Mouse (Mus musculus): ENCODE data around the gene Parva. TPM values are rescaled to one million over a fixed set of nuclear protein-coding genes. Genes with fewer than 3 reads are reported as not detected.

The Parva gene
- polyA plus RNA-seq (2016; fragmentation: Nextera tagmentation; extraction: Ambion mirVana) = 51.9 and 54.6 TPM in 2 replicates

DNA sequence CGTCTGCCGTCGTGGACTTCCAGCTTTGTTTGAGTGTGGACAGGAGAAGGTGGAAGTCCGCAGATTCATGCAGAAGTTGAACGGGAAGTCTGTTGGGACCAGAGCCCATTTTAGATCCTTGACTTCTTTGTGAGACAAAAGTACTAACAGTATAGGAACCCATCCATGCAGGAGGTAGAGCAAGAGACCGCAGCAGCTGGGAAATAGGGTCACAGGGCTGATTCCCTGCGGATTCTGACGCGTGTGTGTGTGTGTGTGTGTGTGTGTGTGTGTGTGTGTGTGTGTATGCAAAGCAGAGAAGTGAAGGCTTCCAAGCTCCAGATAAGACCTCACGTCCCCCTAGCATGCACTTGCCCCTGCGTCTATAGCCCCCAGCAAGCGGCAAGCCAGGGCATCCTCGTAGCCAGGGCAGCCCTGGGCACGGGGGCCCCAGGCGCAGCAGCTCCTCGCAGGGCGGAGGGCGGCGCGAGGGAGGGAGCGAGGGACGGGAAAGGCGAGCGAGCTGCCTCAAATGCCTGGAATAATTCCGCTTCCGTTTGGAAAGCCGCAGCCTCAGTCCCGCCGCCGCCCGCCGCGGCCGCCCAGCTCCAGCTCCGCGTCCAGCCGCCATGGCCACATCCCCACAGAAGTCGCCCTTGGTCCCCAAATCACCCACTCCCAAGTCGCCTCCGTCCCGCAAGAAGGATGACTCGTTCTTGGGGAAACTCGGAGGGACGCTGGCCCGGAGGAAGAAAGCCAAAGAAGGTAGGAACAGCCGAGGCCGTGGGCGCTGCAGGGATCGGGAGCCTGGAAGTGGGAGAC lies at the start of gene Parva:
Gene Parva, plus strand, starts transcription at position 149 of the 801 bp plus-strand sequence.
- Histone ChIP-seq H3K9ac (peak within 1 kb of the TSS; percentile 80), H3K27ac (peak within 1 kb of the TSS; percentile 86), H3K4me3 (replicated peaks) (peak within 1 kb of the TSS; percentile 62), H3K36me3 (replicated peaks) (no peaks in the 10 kb centered on the region), H3K4me2 (peak within 1 kb of the TSS; percentile 85), H3K27me3 (peaks cover 20% of the 10 kb centered on the region), H3K4me1 (peaks cover 17% of the 10 kb centered on the region), H3K9me3 (no peaks in the 10 kb centered on the region; the same call in 1 of the 2 replicates)
- WGBS = 2% methylated on average over 48 of the region's 49 CpGs
- peak; percentile 89 for ATAC-seq (ENCODE audit: low FRiP score)

DNA sequence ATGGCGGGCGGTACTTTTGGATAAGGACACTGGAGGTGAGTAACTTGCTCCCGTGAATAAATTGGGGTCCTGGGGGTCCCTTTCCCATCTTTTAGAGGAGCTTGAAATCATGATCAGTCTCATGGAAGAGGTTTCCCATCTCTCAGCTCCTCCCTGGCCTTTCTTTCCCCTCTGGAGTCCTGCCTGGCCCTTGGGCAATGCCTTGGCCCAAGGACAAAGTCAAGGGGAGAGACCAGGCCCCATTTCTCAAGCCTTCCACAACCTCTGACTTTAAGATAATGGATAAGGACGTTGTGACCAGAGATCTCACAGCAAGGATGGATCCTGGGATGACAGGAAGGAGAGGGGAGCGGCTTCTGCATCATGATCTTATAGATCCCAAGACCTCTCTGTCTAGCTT lies 49.2 kb upstream of the Parva start:
- Histone ChIP-seq H3K27me3 (peaks cover 17% of the 10 kb centered on the region; the same call in 1 of the 2 replicates), H3K4me2 (no peak overlapping the region), H3K4me1 (no peaks in the 10 kb centered on the region), H3K9ac (no peak overlapping the region), H3K4me3 (replicated peaks) (no peak overlapping the region), H3K27ac (no peak overlapping the region), H3K36me3 (replicated peaks) (no peaks in the 10 kb centered on the region), H3K9me3 (no peaks in the 10 kb centered on the region)
- 90% methylated on average over 5 of the region's 5 CpGs for WGBS
- no peak for ATAC-seq (ENCODE audit: low FRiP score)

DNA sequence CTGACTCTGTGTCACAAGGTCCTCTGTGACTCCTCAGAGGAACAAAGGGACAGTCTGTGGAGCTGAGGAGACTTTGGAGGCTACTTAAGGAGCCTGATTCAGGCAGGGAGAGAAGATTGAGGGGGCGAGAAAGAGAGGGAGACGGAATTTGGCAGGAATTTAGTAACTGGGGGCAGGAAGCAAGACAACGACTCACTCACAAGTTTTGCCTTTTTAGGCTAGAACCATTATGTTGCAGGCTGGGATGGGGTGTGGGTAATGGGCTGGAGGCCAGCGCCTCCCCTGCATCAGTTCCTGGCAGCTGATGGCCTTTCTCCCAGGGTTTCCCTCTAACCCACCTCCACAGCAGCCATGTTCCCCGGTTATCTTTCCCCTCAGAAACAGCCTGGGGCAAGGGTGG lies 48.8 kb upstream of the Parva start:
- Histone ChIP-seq H3K4me2 (no peak overlapping the region), H3K9ac (no peak overlapping the region), H3K27me3 (peaks cover 17% of the 10 kb centered on the region; the same call in 1 of the 2 replicates), H3K4me1 (no peaks in the 10 kb centered on the region), H3K4me3 (replicated peaks) (no peak overlapping the region), H3K9me3 (no peaks in the 10 kb centered on the region), H3K36me3 (replicated peaks) (no peaks in the 10 kb centered on the region), H3K27ac (no peak overlapping the region)
- 87% methylated on average over 5 of the region's 5 CpGs for WGBS
- ATAC-seq (ENCODE audit: low FRiP score) = no peak

DNA sequence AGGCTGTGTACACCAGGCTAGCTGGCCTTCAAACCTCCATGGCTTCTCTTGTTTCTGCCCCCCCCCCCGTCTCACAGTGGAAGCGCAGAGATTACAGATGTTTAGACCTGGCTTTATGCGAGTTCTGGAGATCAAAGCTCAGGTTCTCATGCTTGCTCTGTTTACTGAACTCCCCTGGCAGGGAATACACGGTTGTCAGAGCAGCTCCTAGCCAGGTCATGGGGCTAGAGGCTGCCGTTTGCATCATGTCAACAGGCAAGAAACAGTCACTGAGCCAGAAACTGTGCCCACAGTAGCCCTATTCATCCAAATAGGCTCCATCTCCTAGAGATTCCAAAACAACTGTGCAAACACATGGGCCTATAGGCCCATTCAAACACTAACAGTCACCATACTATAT lies 40.8 kb upstream of the Parva start:
- H3K9me3 ChIP-seq = no peaks in the 10 kb centered on the region
- H3K9ac ChIP-seq = no peak overlapping the region
- H3K27me3 ChIP-seq = peaks cover 2% of the 10 kb centered on the region; the same call in 1 of the 2 replicates
- no peaks in the 10 kb centered on the region for H3K36me3 ChIP-seq (replicated peaks)
- H3K4me3 ChIP-seq (replicated peaks) = no peak overlapping the region
- ATAC-seq (ENCODE audit: low FRiP score) = no peak
- peaks cover 26% of the 10 kb centered on the region for H3K4me1 ChIP-seq
- 77% methylated on average over 5 of the region's 5 CpGs for WGBS
- no peak overlapping the region for H3K27ac ChIP-seq
- no peak overlapping the region for H3K4me2 ChIP-seq

DNA sequence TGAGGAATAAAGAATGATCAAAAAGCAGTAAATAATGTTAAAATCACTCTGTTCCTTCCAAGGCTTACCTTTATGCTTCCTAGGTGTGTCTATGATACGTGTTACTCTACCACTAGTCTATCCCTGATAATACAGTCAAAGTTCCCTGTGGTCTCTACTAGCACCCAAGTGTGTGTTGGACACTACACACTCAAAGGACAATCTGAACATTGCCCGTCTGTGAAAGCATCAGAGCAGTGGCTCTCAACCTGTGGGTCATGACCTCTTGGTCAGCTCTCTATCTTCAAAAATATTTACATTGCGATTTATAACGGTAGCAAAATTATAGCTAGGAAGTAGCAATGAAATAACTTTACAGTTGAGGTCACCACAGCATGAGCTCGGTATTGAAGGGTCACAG lies 39.4 kb upstream of the Parva start:
- no peak overlapping the region for H3K27ac ChIP-seq
- H3K4me2 ChIP-seq = no peak overlapping the region
- H3K4me1 ChIP-seq = peaks cover 36% of the 10 kb centered on the region
- no peaks in the 10 kb centered on the region for H3K36me3 ChIP-seq (replicated peaks)
- WGBS = 87% methylated on average over 5 of the region's 5 CpGs
- no peak overlapping the region for H3K4me3 ChIP-seq (replicated peaks)
- ATAC-seq (ENCODE audit: low FRiP score) = no peak
- no peak overlapping the region for H3K9ac ChIP-seq
- no peaks in the 10 kb centered on the region for H3K9me3 ChIP-seq
- peaks cover 11% of the 10 kb centered on the region for H3K27me3 ChIP-seq

DNA sequence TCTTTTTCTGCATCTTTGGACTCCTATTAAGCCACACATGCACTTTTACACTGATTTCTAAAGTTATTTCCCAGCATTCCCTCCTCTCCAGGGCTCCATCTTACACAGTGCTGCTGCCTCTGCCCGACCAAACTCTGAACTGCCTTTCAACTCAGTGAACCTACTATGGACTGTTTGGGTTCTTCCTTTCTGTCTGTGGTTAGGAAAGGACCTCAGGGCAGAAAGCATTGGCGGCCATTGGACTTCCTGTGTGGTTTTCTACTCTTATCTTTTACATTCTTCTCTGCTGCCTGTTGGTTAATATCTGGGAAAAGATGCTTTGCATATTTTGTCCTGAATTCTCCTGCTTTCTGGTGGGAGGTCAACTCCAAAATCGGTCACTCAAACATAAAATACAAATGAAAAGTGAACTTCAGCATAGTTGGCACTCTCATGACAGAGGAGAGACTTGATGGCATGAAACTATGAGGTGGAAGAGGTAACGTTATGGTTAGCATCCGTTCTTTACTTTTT lies 38.9 kb upstream of the Parva start:
- Histone ChIP-seq H3K9me3 (no peaks in the 10 kb centered on the region), H3K4me2 (no peak overlapping the region), H3K4me1 (peaks cover 36% of the 10 kb centered on the region), H3K9ac (no peak overlapping the region), H3K36me3 (replicated peaks) (no peaks in the 10 kb centered on the region), H3K27me3 (peaks cover 16% of the 10 kb centered on the region), H3K27ac (no peak overlapping the region), H3K4me3 (replicated peaks) (no peak overlapping the region)
- no peak for ATAC-seq (ENCODE audit: low FRiP score)
- 82% methylated on average over 5 of the region's 5 CpGs for WGBS

DNA sequence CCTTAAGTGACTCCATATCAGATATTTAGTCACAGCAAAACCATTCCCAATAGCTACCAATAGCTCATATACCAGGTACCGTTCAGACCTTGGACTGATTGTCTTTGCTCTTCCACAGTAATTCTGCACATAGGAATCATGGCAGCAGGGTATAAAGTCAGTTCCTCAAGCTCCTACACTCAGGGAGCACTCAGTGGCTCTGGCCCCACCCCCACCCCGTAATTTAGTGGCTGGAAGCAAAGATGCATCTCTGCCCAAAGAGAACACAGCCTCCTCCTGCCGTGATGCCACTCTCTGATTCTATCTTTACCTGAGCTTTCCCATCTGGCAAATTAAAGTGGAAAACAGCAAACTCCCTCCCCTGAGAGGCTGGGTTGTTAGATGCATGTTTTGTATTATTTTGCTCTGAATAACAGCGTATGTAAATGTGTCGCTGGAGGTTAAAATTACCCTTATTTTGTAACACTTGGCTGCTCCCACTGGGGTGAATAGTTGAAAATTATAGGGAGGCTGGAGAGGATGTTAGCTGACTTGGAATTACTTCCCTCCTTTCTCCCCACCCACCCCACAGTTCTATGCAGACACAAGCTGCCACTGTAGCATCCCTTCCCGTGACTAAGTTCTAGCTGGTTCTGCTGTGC lies 37.6 kb upstream of the Parva start:
- WGBS = 45% methylated on average over 6 of the region's 6 CpGs
- peak overlapping the region; percentile 77 for H3K27ac ChIP-seq
- H3K27me3 ChIP-seq = peaks cover 18% of the 10 kb centered on the region
- H3K9ac ChIP-seq = no peak overlapping the region
- ATAC-seq (ENCODE audit: low FRiP score) = peak; percentile 37; the same call in 1 of the 2 replicates
- no peak overlapping the region for H3K4me3 ChIP-seq (replicated peaks)
- peak overlapping the region; percentile 15; the same call in 1 of the 2 replicates for H3K4me2 ChIP-seq
- no peaks in the 10 kb centered on the region for H3K36me3 ChIP-seq (replicated peaks)
- H3K9me3 ChIP-seq = no peaks in the 10 kb centered on the region
- H3K4me1 ChIP-seq = peaks cover 36% of the 10 kb centered on the region

DNA sequence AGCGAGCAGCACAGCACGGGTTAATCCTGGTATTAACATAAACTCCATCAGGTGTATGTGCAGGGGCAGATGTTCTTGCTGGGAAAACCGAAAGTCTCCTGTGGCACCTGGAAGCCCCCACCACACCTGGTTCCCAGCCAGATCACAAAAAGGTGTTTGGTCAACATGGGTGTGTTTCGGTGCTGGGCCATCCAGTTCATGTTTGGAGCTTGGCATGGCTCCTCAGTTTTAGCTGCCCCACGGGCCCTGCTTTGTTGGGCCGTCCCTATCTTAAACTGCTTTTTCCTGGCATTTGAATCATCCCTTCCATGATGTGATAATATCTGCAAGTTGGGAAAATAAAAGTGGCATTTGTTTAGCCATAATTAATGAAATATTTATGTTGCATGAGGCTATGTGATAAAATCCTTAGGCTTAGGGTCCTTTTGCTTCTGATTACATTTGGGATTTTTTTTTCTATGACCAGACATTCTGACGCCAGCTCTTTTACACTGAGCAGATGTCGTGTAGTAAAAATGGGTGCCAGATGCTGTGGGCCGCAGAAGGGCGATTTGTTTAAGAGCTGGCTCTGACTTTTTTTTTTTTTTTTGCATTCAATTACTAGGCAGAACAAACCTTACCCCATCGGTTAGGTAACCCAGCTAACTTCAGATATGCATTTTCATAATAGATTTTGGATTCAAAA lies 36.9 kb upstream of the Parva start:
- peak; percentile 31; the same call in 1 of the 2 replicates for ATAC-seq (ENCODE audit: low FRiP score)
- Histone ChIP-seq H3K4me1 (peaks cover 36% of the 10 kb centered on the region), H3K27me3 (peaks cover 25% of the 10 kb centered on the region), H3K27ac (peak overlapping the region; percentile 77), H3K4me3 (replicated peaks) (no peak overlapping the region), H3K9me3 (no peaks in the 10 kb centered on the region), H3K36me3 (replicated peaks) (no peaks in the 10 kb centered on the region), H3K9ac (no peak overlapping the region), H3K4me2 (peak overlapping the region; percentile 15; the same call in 1 of the 2 replicates)
- WGBS = 25% methylated on average over 11 of the region's 11 CpGs

DNA sequence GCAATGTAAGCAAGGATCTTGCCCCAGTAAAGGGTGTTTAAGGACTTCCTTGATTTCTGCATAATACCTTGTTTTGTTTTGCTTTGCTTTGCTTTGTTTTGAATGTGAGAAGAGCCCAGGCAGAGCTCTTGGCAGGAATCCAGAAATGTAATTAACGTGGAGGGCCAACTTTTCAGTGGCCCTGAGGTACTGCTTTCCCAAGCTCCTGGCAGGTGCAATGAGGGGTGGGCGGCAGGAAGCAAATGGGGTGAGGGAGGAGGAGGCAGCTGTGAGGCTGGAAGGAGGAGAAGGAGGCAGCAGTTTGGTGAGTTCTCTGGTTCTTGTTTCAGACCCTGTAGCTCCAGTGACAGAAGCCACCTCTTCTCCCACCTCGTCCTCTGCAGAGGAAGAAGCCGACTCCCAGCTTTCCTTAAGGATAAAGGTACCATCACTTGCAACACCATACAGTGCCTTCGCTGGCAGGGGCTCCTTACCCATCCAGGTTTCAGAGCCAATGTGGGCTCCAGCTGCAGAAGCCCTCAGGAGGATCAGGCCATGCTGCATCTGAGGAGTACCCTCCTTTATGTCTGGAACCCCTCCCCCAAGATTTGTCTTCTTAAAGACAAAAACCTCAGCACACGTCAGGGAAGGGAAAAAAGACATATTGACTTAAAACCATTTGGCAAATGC lies 36.2 kb upstream of the Parva start:
- Histone ChIP-seq H3K9ac (no peak overlapping the region), H3K4me3 (replicated peaks) (no peak overlapping the region), H3K36me3 (replicated peaks) (no peaks in the 10 kb centered on the region), H3K4me2 (peak overlapping the region; percentile 19; the same call in 1 of the 2 replicates), H3K4me1 (peaks cover 36% of the 10 kb centered on the region), H3K9me3 (no peaks in the 10 kb centered on the region), H3K27me3 (peaks cover 30% of the 10 kb centered on the region), H3K27ac (peak overlapping the region; percentile 77)
- peak; percentile 62; the same call in 1 of the 2 replicates for ATAC-seq (ENCODE audit: low FRiP score)
- 17% methylated on average over 6 of the region's 6 CpGs for WGBS

DNA sequence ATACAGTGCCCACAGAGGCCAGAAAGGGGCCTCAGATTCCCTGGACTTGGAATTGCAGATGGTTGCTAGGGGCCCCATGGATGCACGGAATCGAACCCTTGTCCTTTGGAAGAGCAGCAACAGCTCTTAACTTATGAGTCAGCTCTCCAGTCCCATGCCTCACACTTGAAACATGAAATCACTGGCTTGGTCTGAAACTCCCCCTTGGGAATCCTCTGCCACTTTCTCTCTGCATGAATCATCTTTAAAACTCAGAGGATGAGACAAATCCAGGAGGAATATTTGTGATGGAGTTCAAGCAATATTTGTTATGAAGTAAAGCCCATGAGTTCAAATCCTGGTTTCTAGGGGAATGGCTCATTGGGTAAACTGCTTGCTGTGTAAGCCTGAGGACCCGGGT lies 29.5 kb upstream of the Parva start:
- no peak overlapping the region for H3K4me2 ChIP-seq
- ATAC-seq (ENCODE audit: low FRiP score) = no peak
- no peak overlapping the region for H3K9ac ChIP-seq
- peaks cover 14% of the 10 kb centered on the region for H3K4me1 ChIP-seq
- no peaks in the 10 kb centered on the region for H3K36me3 ChIP-seq (replicated peaks)
- no peak overlapping the region for H3K4me3 ChIP-seq (replicated peaks)
- peaks cover 55% of the 10 kb centered on the region for H3K27me3 ChIP-seq
- H3K9me3 ChIP-seq = no peaks in the 10 kb centered on the region
- WGBS = 96% methylated on average over 3 of the region's 3 CpGs
- H3K27ac ChIP-seq = no peak overlapping the region

DNA sequence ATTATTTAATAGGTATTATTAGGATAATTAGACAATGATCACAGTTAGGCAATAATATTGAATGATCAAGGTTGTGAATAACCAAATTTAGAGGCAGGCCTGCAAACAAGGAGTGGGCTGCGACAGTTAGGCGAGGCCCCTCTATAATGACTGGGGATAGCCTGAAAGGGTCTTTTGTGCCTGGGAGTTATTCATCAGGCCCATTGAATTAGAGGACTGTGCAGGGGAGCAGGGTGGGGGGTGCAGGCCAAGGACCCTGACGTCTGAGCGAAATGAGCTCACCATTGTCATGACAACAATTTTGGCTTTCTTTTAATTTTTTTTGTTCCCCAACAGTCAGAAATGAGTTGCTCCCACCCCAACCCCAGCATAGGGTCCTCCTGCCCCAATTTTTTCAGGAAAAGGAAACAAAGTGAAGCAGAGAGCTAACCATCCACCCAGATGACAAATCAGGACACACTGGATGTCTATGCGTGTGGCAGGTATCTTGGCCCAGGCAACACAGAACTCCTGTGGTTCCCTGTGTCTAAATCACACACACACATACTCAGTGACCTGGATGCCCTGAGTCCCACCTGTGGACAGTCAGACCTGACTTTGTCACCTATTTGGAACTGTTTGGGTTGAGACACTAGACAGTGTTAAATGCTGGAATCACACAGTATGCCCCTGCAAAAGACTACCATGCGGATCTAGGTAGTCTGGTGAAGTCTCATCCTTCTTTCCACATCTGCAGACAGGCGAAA lies 27.7 kb upstream of the Parva start:
- H3K9ac ChIP-seq = no peak overlapping the region
- peak overlapping the region; percentile 68 for H3K27ac ChIP-seq
- no peak overlapping the region for H3K4me2 ChIP-seq
- peak; percentile 90 for ATAC-seq (ENCODE audit: low FRiP score)
- no peaks in the 10 kb centered on the region for H3K9me3 ChIP-seq
- no peak overlapping the region for H3K4me3 ChIP-seq (replicated peaks)
- peaks cover 48% of the 10 kb centered on the region for H3K27me3 ChIP-seq
- peaks cover 14% of the 10 kb centered on the region for H3K4me1 ChIP-seq
- WGBS = 24% methylated on average over 7 of the region's 7 CpGs
- no peaks in the 10 kb centered on the region for H3K36me3 ChIP-seq (replicated peaks)
